Mouse (Mus musculus) inflammation-experienced regulatory T-cells, adult 6 months (primary cell): Measurements from ENCODE around the gene Hist1h4n. TPM values are rescaled to one million over a fixed set of nuclear protein-coding genes. Genes with fewer than 3 reads are reported as not detected.
A peak's percentile ranks its signal among the peaks of the same experiment; 100 is the strongest.

ENCODE experiments used
- ATAC-seq: one replicate; pipeline ENCODE4 v1.8.0; 2017
- polyA plus RNA-seq, 3 experiments: library from polyadenylated mRNA; unstranded; fragments of 100-300 nt; shearing (Covaris generic); gene quantifications; one replicate each; pipeline ENCODE4 v1.2.1; 2017

The Hist1h4n gene
- polyA plus RNA-seq, 3 experiments from 2014 or later, result 6.5 to 9.3 TPM; not detected in 1

- no peak for ATAC-seq
These were observed 41.3 kb downstream of the Hist1h4n start for GRCm38 (mm10) chr13:21790601-21791283.

GRCm38 (mm10) chr13:21789925-21790324 lies 42.1 kb downstream of the Hist1h4n start:
- ATAC-seq, result no peak

GRCm38 (mm10) chr13:21787760-21788593 lies 44.0 kb downstream of the Hist1h4n start:
- no peak for ATAC-seq

- ATAC-seq, result peak; percentile 90
These were observed 44.9 kb downstream of the Hist1h4n start, which contains the start of the genes Hist1h2an and Hist1h2bp for GRCm38 (mm10) chr13:21786899-21787629. TSS of gene Hist1h2an (minus strand) at chr13:21787218. TSS of gene Hist1h2bp (plus strand) at chr13:21787461.

- ATAC-seq, result no peak
These were observed 45.7 kb downstream of the Hist1h4n start for GRCm38 (mm10) chr13:21786189-21786898.

- ATAC-seq, result no peak
These were observed 47.7 kb downstream of the Hist1h4n start for GRCm38 (mm10) chr13:21784311-21784710.

- ATAC-seq, result no peak
These were observed 48.2 kb downstream of the Hist1h4n start for GRCm38 (mm10) chr13:21783734-21784161.

- ATAC-seq, result peak; percentile 61
These were observed 48.8 kb downstream of the Hist1h4n start, which contains the start of gene Hist1h3i for GRCm38 (mm10) chr13:21783255-21783617. TSS of gene Hist1h3i (minus strand) at chr13:21783370.

GRCm38 (mm10) chr13:21782361-21783254 lies 49.4 kb downstream of the Hist1h4n start:
- ATAC-seq, result peak; percentile 2

Other genes starting within 250 kb of the Hist1h4n start
- gene Olfr1362, start 218.2 kb downstream of the Hist1h4n start, polyA plus RNA-seq, result not detected
- gene Olfr11, start 189.7 kb downstream of the Hist1h4n start, polyA plus RNA-seq, result not detected
- not detected for gene Olfr1361, start 168.8 kb downstream of the Hist1h4n start, polyA plus RNA-seq
- gene Olfr1360, start 154.8 kb downstream of the Hist1h4n start, polyA plus RNA-seq, result not detected
- not detected for gene Olfr1359, start 134.1 kb downstream of the Hist1h4n start, polyA plus RNA-seq
- gene Hist1h2bl, start 116.1 kb downstream of the Hist1h4n start, polyA plus RNA-seq, result not detected
- 10 to 100 TPM in 1 of 3 experiments, not detected in 2; 25.0 TPM for gene Hist1h2ai, start 115.8 kb downstream of the Hist1h4n start, polyA plus RNA-seq
- gene Hist1h3h, start 114.5 kb downstream of the Hist1h4n start, polyA plus RNA-seq, result 1 to 10 TPM in 1 of 3 experiments, not detected in 2; 4.9 TPM
- 1 to 10 TPM in 2 of 3 experiments, not detected in 1; 1.6 to 4.7 TPM for gene Hist1h2bm, start 110.2 kb downstream of the Hist1h4n start, polyA plus RNA-seq
- gene Hist1h4j, start 97.1 kb downstream of the Hist1h4n start, polyA plus RNA-seq, result not detected
- gene Hist1h4k, start 81.7 kb downstream of the Hist1h4n start, polyA plus RNA-seq, result 10 to 100 TPM in 1 of 3 experiments, 1 to 10 TPM in 2; 1.5 to 15.3 (median 8.0) TPM
- 1 to 10 TPM in 1 of 3 experiments, not detected in 2; 6.2 TPM for gene Hist1h2ak, start 78.4 kb downstream of the Hist1h4n start, polyA plus RNA-seq
- gene Hist1h2bn, start 78.1 kb downstream of the Hist1h4n start, polyA plus RNA-seq, result 1 to 10 TPM in 2 of 3 experiments, not detected in 1; 1.8 to 3.0 TPM
- gene Hist1h1b, start 51.6 kb downstream of the Hist1h4n start, polyA plus RNA-seq, result 10 to 100 TPM in 1 of 3 experiments, 1 to 10 TPM in 2; 3.0 to 89.4 (median 8.5) TPM
- 1 to 10 TPM in 2 of 3 experiments, not detected in 1; 3.1 to 3.4 TPM for gene Hist1h3i, start 48.8 kb downstream of the Hist1h4n start, polyA plus RNA-seq
- 1 to 10 TPM in 1 of 3 experiments, not detected in 2; 3.5 TPM for gene Hist1h2an, start 45.0 kb downstream of the Hist1h4n start, polyA plus RNA-seq
- 1 to 10 TPM; 1.6 to 3.6 (median 3.0) TPM for gene Hist1h2bp, start 44.7 kb downstream of the Hist1h4n start, polyA plus RNA-seq
- gene Hist1h2bq, start 22.0 kb downstream of the Hist1h4n start, polyA plus RNA-seq, result 10 to 100 TPM in 1 of 3 experiments, 1 to 10 TPM in 1, not detected in 1; 6.1 to 12.5 TPM
- gene Hist1h2ao, start 21.7 kb downstream of the Hist1h4n start, polyA plus RNA-seq, result 10 to 100 TPM in 1 of 3 experiments, 1 to 10 TPM in 1, not detected in 1; 2.4 to 11.2 TPM
- 10 to 100 TPM in 1 of 3 experiments, 1 to 10 TPM in 2; 5.8 to 17.9 (median 8.9) TPM for gene Hist1h4m, start 20.4 kb downstream of the Hist1h4n start, polyA plus RNA-seq
- gene Hist1h2ap, start 1.3 kb upstream of the Hist1h4n start, polyA plus RNA-seq, result 100 to 1,000 TPM in 1 of 3 experiments, 10 to 100 TPM in 2; 58.0 to 576 (median 60.6) TPM
- 10 to 100 TPM in 1 of 3 experiments, 1 to 10 TPM in 1, not detected in 1; 6.1 to 12.2 TPM for gene Hist1h2br, start 1.5 kb upstream of the Hist1h4n start, polyA plus RNA-seq
- gene Zfp184, start 112.9 kb upstream of the Hist1h4n start, polyA plus RNA-seq, result not detected
- not detected for gene Pom121l2, start 149.0 kb upstream of the Hist1h4n start, polyA plus RNA-seq
- 1 to 10 TPM in 1 of 3 experiments, under 1 TPM in 1, not detected in 1; 0.24 to 1.2 TPM for gene Prss16, start 177.5 kb upstream of the Hist1h4n start, polyA plus RNA-seq
- gene Hist1h2ah, start 203.4 kb upstream of the Hist1h4n start, polyA plus RNA-seq, result 100 to 1,000 TPM in 1 of 3 experiments, 10 to 100 TPM in 1, not detected in 1; 52.3 to 507 TPM
- gene Hist1h2bk, start 203.7 kb upstream of the Hist1h4n start, polyA plus RNA-seq, result 1 to 10 TPM in 2 of 3 experiments, not detected in 1; 2.2 to 9.9 TPM
- gene Hist1h4i, start 209.2 kb upstream of the Hist1h4n start, polyA plus RNA-seq, result 10 to 100 TPM in 1 of 3 experiments, 1 to 10 TPM in 2; 4.1 to 18.5 (median 6.5) TPM
- 1 to 10 TPM in 2 of 3 experiments, not detected in 1; 3.9 to 4.5 TPM for gene Hist1h2ag, start 210.7 kb upstream of the Hist1h4n start, polyA plus RNA-seq
- 10 to 100 TPM in 1 of 3 experiments, 1 to 10 TPM in 2; 1.8 to 10.3 (median 6.6) TPM for gene Hist1h2bj, start 211.0 kb upstream of the Hist1h4n start, polyA plus RNA-seq